Mouse (Mus musculus) liver, embryonic 15.5 days (tissue): Measurements from ENCODE around the gene Fbxl7. TPM values are rescaled to one million over a fixed set of nuclear protein-coding genes. Genes with fewer than 3 reads are reported as not detected.
"Not testable (repeated sequence)": the region's sequence is repeated elsewhere in the genome, so short reads cannot be mapped to it uniquely, and the experiment has no call there.

Experiments
- ATAC-seq: fragments of 200-750 bp; cut with Nextera tagmentation; 2 replicates; pipeline ENCODE4 v1.8.0; 2017; ENCODE audit warnings: moderate number of reproducible peaks, mild to moderate bottlenecking, moderate library complexity; ENCODE audit not compliant: insufficient read depth
- H3K27ac ChIP-seq: fragments of 300-500 bp; sonication (generic); replicated peaks from 2 replicates; pipeline ENCODE4 v1.5.1; 2015; ENCODE audit warnings: mild to moderate bottlenecking, inconsistent platforms
- H3K27me3 ChIP-seq: fragments of 300-500 bp; sonication (generic); 2 replicates; pipeline ENCODE4 v1.6.1; 2015; ENCODE audit warnings: mild to moderate bottlenecking, inconsistent platforms
- H3K36me3 ChIP-seq: fragments of 300-500 bp; sonication (generic); replicated peaks from 2 replicates; pipeline ENCODE4 v1.6.1; 2015; ENCODE audit warnings: moderate library complexity, mild to moderate bottlenecking, inconsistent platforms
- H3K4me1 ChIP-seq: fragments of 300-500 bp; sonication (generic); replicated peaks from 2 replicates; pipeline ENCODE4 v1.6.1; 2015; ENCODE audit warnings: inconsistent platforms
- H3K4me2 ChIP-seq: fragments of 300-500 bp; sonication (generic); 2 replicates; pipeline ENCODE4 v1.6.1; 2015; ENCODE audit warnings: moderate library complexity, mild to moderate bottlenecking, inconsistent platforms
- H3K4me3 ChIP-seq: fragments of 300-500 bp; sonication (generic); replicated peaks from 2 replicates; pipeline ENCODE4 v1.5.1; 2015; ENCODE audit warnings: mild to moderate bottlenecking, inconsistent platforms
- H3K9ac ChIP-seq: fragments of 300-500 bp; sonication (generic); 2 replicates; pipeline ENCODE4 v1.6.1; 2015; ENCODE audit warnings: moderate library complexity, mild to moderate bottlenecking, inconsistent platforms
- H3K9me3 ChIP-seq: fragments of 300-500 bp; sonication (generic); replicated peaks from 2 replicates; pipeline ENCODE4 v1.6.1; 2016; ENCODE audit warnings: inconsistent platforms
- WGBS: fragments of 180-500 bp; shearing (Covaris S2); methylation state at CpG from one replicate; pipeline ENCODE4 v1.1.7; 2015; ENCODE audit warnings: mixed read lengths; ENCODE audit not compliant: insufficient replicate concordance; 5-methylcytosine and 5-hydroxymethylcytosine counted together
- polyA plus RNA-seq: library from polyadenylated mRNA; unstranded; fragments of >200 nt; fragmentation: Nextera tagmentation; extraction: Ambion mirVana; gene quantifications from 2 replicates; pipeline ENCODE4 v1.2.1, GENCODE M21; 2015

Fbxl7 gene
- polyA plus RNA-seq, 1 experiment from 2014 or later, result 0.67 TPM

DNA sequence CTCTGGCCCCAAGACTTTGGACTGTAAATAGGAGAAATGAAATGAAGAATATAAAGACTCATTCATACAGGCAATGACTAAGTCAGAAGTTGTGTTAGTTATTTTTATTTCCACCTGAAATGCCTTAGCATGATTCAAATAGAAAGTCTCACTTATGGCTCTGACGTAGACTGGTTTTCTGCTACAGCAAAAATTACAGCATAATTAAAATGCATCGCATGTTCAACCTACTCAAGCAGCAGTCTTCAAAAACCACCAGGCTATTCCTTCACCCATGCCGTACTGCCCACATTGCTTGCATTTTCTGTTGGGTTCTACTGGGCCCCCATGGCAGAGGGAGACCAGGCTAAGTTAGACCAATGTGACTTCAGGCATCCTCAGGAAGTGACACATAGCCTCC lies 146.9 kb downstream of the Fbxl7 start:
- Histone ChIP-seq H3K4me3 (no peak overlapping the region), H3K4me2 (no peak overlapping the region), H3K9ac (no peak overlapping the region), H3K9me3 (no peaks in the 10 kb centered on the region), H3K4me1 (no peaks in the 10 kb centered on the region), H3K27me3 (no peaks in the 10 kb centered on the region), H3K36me3 (no peaks in the 10 kb centered on the region), H3K27ac (no peak overlapping the region)
- WGBS, result 69% methylated on average over 3 of the region's 3 CpGs
- ATAC-seq, result no peak

GRCm38 (mm10) chr15:26732366-26732765 lies 163.0 kb downstream of the Fbxl7 start:
- H3K27me3 ChIP-seq, result no peaks in the 10 kb centered on the region
- H3K9me3 ChIP-seq, result no peaks in the 10 kb centered on the region
- no peak overlapping the region for H3K4me2 ChIP-seq
- no peaks in the 10 kb centered on the region for H3K4me1 ChIP-seq
- 53% methylated on average over 2 of the region's 2 CpGs for WGBS
- H3K4me3 ChIP-seq, result no peak overlapping the region
- no peak for ATAC-seq
- H3K36me3 ChIP-seq, result no peaks in the 10 kb centered on the region
- no peak overlapping the region for H3K27ac ChIP-seq
- no peak overlapping the region for H3K9ac ChIP-seq

GRCm38 (mm10) chr15:26730760-26731159 lies 164.6 kb downstream of the Fbxl7 start:
- Histone ChIP-seq H3K4me3 (no peak overlapping the region), H3K27ac (no peak overlapping the region), H3K9ac (no peak overlapping the region), H3K27me3 (no peaks in the 10 kb centered on the region), H3K36me3 (no peaks in the 10 kb centered on the region), H3K9me3 (no peaks in the 10 kb centered on the region), H3K4me1 (no peaks in the 10 kb centered on the region), H3K4me2 (no peak overlapping the region)
- ATAC-seq, result no peak
- 46% methylated on average over 2 of the region's 2 CpGs for WGBS

DNA sequence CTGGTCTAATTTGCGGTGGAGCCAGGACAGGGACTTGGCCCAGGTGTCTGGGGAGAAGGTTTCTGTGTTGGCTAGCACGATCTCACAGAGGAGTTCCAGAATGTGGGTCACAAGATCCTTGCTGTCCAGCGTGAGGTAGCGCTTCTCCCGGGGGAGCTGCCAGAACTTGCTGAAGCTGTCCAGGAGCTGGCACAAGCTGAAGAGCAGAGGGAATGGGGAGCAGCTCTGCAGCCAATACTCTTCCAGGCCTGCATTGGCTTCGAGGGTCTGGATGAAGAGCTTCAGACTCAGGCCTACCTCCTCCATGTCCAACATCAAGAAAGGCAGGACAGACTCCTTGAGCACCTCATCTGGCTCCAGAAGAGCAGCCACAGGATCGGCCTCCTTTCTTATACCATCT lies 166.0 kb downstream of the Fbxl7 start:
- H3K9ac ChIP-seq, H3K4me3 ChIP-seq, H3K4me2 ChIP-seq, H3K9me3 ChIP-seq, H3K27me3 ChIP-seq, ATAC-seq, H3K27ac ChIP-seq, H3K36me3 ChIP-seq, H3K4me1 ChIP-seq: not testable (repeated sequence)
- WGBS, result 68% methylated on average over 5 of the region's 7 CpGs

DNA sequence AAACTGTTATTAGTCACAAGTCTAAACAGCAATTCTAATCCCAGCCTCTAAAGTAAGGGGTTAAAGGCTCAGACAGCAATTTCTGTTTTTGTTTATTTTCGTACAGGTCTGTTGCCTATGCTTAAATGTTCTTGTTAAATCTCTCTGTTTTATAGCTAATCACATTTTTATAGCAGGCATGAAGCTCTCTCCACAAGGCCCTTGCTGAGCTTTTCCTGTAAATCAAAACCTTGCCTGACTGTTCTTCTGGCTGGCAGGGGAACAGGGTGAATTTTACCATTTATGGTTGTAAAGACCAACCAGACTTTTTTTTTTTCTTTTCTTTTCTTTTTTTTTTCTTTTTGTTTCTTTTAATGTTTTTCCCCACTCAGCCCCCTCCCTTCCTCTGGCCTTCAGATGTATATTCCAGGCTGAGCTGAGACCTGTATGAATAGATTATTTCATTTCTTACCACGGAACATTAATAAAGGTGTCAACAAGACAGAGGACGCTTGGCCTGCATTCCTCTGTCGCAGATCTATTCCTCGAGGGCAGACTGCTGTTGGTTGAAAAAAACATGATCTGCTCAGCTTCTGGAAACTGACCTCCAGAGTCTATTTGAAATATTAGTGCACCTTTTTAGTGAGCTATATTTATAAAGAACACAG lies 176.9 kb downstream of the Fbxl7 start:
- H3K4me1 ChIP-seq, result no peaks in the 10 kb centered on the region
- ATAC-seq, result no peak
- no peak overlapping the region for H3K4me3 ChIP-seq
- no peaks in the 10 kb centered on the region for H3K27me3 ChIP-seq
- 41% methylated on average over 5 of the region's 5 CpGs for WGBS
- H3K9me3 ChIP-seq, result no peaks in the 10 kb centered on the region
- no peak overlapping the region for H3K4me2 ChIP-seq
- no peaks in the 10 kb centered on the region for H3K36me3 ChIP-seq
- H3K27ac ChIP-seq, result no peak overlapping the region
- no peak overlapping the region for H3K9ac ChIP-seq

GRCm38 (mm10) chr15:26717952-26718351 lies 177.4 kb downstream of the Fbxl7 start:
- Histone ChIP-seq H3K27me3 (no peaks in the 10 kb centered on the region), H3K27ac (no peak overlapping the region), H3K36me3 (no peaks in the 10 kb centered on the region), H3K4me2 (no peak overlapping the region), H3K4me1 (no peaks in the 10 kb centered on the region), H3K4me3 (no peak overlapping the region), H3K9me3 (no peaks in the 10 kb centered on the region), H3K9ac (no peak overlapping the region)
- 51% methylated on average over 7 of the region's 7 CpGs for WGBS
- ATAC-seq, result no peak

DNA sequence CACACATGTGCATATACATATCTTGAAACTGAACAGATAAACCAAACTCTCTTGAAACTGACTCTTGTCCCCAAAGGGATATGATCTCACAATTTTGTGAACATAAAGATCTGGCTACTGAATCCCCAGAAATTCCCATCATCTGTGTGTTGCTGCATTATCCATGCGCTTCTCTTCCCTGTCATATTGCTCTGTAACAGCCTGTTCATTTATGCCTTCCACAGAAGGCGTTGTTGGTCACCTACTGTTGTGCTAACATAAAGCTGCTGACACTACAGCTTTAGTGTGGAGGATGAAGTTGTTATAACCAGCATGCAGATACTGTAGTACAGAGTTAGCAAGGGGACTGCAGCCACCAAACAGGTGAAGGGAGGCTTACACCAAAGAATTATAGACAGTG lies 179.2 kb downstream of the Fbxl7 start:
- Histone ChIP-seq H3K4me3 (no peak overlapping the region), H3K9me3 (no peaks in the 10 kb centered on the region), H3K4me1 (no peaks in the 10 kb centered on the region), H3K4me2 (no peak overlapping the region), H3K27me3 (no peaks in the 10 kb centered on the region), H3K27ac (no peak overlapping the region), H3K36me3 (no peaks in the 10 kb centered on the region), H3K9ac (no peak overlapping the region)
- WGBS, result 62% methylated on average over 2 of the region's 2 CpGs
- ATAC-seq, result no peak

- H3K9me3 ChIP-seq, result no peaks in the 10 kb centered on the region
- no peaks in the 10 kb centered on the region for H3K27me3 ChIP-seq
- ATAC-seq, result no peak
- no peaks in the 10 kb centered on the region for H3K4me1 ChIP-seq
- no peak overlapping the region for H3K9ac ChIP-seq
- H3K4me2 ChIP-seq, result no peak overlapping the region
- WGBS, result 47% methylated on average over 5 of the region's 5 CpGs
- H3K4me3 ChIP-seq, result no peak overlapping the region
- H3K36me3 ChIP-seq, result no peaks in the 10 kb centered on the region
- no peak overlapping the region for H3K27ac ChIP-seq
Measured at GRCm38 (mm10) chr15:26715635-26716034, 179.7 kb downstream of the Fbxl7 start.

DNA sequence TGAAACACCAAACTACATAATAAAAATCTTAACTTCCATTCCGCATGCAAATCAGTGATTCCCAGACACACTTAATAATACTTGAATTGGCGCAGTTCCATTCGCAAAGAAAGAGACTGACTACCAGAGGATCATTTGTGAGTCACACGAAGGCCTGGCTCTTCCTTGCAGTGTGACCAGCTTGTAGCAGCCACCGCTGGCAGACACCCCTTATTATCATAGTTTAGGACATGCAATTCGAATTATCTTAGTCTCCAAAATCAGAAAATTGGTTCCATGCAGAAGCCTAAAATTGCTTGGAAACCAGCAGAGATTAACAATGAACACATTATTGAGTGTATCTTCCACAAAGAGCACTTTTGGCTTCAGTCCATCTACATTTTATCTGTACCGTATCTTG lies 183.1 kb downstream of the Fbxl7 start:
- H3K4me2 ChIP-seq, result no peak overlapping the region
- H3K9ac ChIP-seq, result no peak overlapping the region
- H3K36me3 ChIP-seq, result no peaks in the 10 kb centered on the region
- no peaks in the 10 kb centered on the region for H3K9me3 ChIP-seq
- WGBS, result 68% methylated on average over 7 of the region's 7 CpGs
- H3K27me3 ChIP-seq, result no peaks in the 10 kb centered on the region
- no peak overlapping the region for H3K4me3 ChIP-seq
- no peak overlapping the region for H3K27ac ChIP-seq
- no peaks in the 10 kb centered on the region for H3K4me1 ChIP-seq
- ATAC-seq, result no peak

DNA sequence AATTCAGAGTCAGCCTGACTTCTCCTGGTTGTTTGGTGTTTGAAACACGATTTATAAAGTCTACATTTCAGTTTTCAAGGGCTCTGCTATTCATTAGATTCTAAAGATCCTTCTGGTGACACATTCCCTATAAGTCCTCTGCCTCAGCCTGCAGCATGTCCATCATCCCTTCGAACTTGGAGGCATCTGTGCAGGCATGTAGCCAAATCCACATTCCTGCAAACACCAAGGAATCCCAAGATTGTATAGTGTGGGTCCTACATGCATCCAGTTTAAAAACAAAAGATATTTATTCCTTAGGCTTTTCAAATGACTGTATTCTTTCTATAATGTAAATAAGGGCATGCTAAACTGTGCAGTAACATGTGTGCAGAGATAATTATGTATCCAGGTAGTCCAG lies 190.4 kb downstream of the Fbxl7 start:
- Histone ChIP-seq H3K27ac (no peak overlapping the region), H3K27me3 (no peaks in the 10 kb centered on the region), H3K9ac (no peak overlapping the region), H3K4me1 (no peaks in the 10 kb centered on the region), H3K4me3 (no peak overlapping the region), H3K9me3 (no peaks in the 10 kb centered on the region), H3K4me2 (no peak overlapping the region), H3K36me3 (no peaks in the 10 kb centered on the region)
- 28% methylated on average over 2 of the region's 2 CpGs for WGBS
- no peak for ATAC-seq

- WGBS, result 54% methylated on average over 6 of the region's 6 CpGs
- no peaks in the 10 kb centered on the region for H3K27me3 ChIP-seq
- no peak overlapping the region for H3K4me3 ChIP-seq
- no peaks in the 10 kb centered on the region for H3K9me3 ChIP-seq
- no peaks in the 10 kb centered on the region for H3K36me3 ChIP-seq
- no peaks in the 10 kb centered on the region for H3K4me1 ChIP-seq
- no peak for ATAC-seq
- no peak overlapping the region for H3K4me2 ChIP-seq
- no peak overlapping the region for H3K9ac ChIP-seq
- H3K27ac ChIP-seq, result no peak overlapping the region
Measured at GRCm38 (mm10) chr15:26703156-26703840, 192.1 kb downstream of the Fbxl7 start.
